Mouse (Mus musculus) heart, embryonic 12.5 days (tissue): Measurements from ENCODE around the gene Nhs. TPM values are rescaled to one million over a fixed set of nuclear protein-coding genes. Genes with fewer than 3 reads are reported as not detected.
A peak's percentile ranks its signal among the peaks of the same experiment; 100 is the strongest.

Experiments
- ATAC-seq: fragments of 200-750 bp; cut with Nextera tagmentation; 2 replicates; pipeline ENCODE4 v1.8.0; 2017; ENCODE audit warnings: moderate TSS enrichment, moderate library complexity; ENCODE audit not compliant: insufficient number of reproducible peaks, low FRiP score
- H3K27ac ChIP-seq: fragments of 300-500 bp; sonication (generic); 2 replicates; pipeline ENCODE4 v1.5.1; 2016; ENCODE audit warnings: mild to moderate bottlenecking, moderate library complexity; ENCODE audit not compliant: poor library complexity, severe bottlenecking
- H3K27me3 ChIP-seq: fragments of 300-500 bp; sonication (generic); replicated peaks from 2 replicates; pipeline ENCODE4 v1.6.1; 2016; ENCODE audit warnings: mild to moderate bottlenecking, moderate library complexity
- H3K36me3 ChIP-seq: fragments of 300-500 bp; sonication (generic); 2 replicates; pipeline ENCODE4 v1.6.1; 2016; ENCODE audit warnings: mild to moderate bottlenecking, moderate library complexity
- H3K4me1 ChIP-seq: fragments of 300-500 bp; sonication (generic); replicated peaks from 2 replicates; pipeline ENCODE4 v1.6.1; 2016; ENCODE audit warnings: mild to moderate bottlenecking
- H3K4me2 ChIP-seq: fragments of 300-500 bp; sonication (generic); 2 replicates; pipeline ENCODE4 v1.6.1; 2016; ENCODE audit warnings: mild to moderate bottlenecking, moderate library complexity
- H3K4me3 ChIP-seq: fragments of 300-500 bp; sonication (generic); 2 replicates; pipeline ENCODE4 v1.5.1; 2016; ENCODE audit warnings: mild to moderate bottlenecking
- H3K9ac ChIP-seq: fragments of 300-500 bp; sonication (generic); 2 replicates; pipeline ENCODE4 v1.6.1; 2016; ENCODE audit warnings: mild to moderate bottlenecking, moderate library complexity
- H3K9me3 ChIP-seq: fragments of 300-500 bp; sonication (generic); replicated peaks from 2 replicates; pipeline ENCODE4 v1.6.1; 2016; ENCODE audit warnings: mild to moderate bottlenecking, moderate library complexity
- WGBS: fragments of 180-500 bp; shearing (Covaris S2); methylation state at CpG from one replicate; pipeline ENCODE4 v1.1.7; 2016; 5-methylcytosine and 5-hydroxymethylcytosine counted together
- polyA plus RNA-seq: library from polyadenylated mRNA; unstranded; fragments of >200 nt; fragmentation: Nextera tagmentation; extraction: Ambion mirVana; gene quantifications from 2 replicates; pipeline ENCODE4 v1.2.1, GENCODE M21; 2016

Gene Nhs
- polyA plus RNA-seq, 1 experiment from 2014 or later = 0.95 TPM

DNA sequence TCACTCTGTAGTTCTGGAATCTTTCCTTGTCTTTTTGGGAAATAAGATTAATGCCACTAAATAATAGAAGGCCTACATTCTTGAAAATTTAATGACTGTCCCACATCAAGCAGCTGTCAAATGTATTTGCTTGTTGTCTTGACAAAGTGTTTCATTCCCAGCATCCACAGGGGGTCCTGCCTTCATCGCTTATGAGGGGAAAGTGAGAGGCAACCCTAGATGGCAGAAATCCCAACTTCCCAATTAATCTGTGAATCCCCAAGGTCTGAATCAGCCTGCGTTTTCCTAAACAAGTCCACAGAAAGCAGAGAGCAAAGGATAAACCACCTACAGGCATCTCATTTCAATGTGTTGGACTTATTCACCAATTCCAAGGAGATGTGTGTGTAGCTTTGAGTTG, 183.2 kb downstream of the Nhs start:
- Histone ChIP-seq H3K9me3 (no peaks in the 10 kb centered on the region), H3K4me2 (no peak overlapping the region), H3K27ac (no peak overlapping the region), H3K9ac (no peak overlapping the region), H3K4me1 (peaks cover 3% of the 10 kb centered on the region; the same call in 1 of the 2 replicates), H3K27me3 (peaks cover 3% of the 10 kb centered on the region), H3K4me3 (no peak overlapping the region), H3K36me3 (no peaks in the 10 kb centered on the region)
- ATAC-seq = no peak
- 72% methylated on average over 2 of the region's 2 CpGs for WGBS

DNA sequence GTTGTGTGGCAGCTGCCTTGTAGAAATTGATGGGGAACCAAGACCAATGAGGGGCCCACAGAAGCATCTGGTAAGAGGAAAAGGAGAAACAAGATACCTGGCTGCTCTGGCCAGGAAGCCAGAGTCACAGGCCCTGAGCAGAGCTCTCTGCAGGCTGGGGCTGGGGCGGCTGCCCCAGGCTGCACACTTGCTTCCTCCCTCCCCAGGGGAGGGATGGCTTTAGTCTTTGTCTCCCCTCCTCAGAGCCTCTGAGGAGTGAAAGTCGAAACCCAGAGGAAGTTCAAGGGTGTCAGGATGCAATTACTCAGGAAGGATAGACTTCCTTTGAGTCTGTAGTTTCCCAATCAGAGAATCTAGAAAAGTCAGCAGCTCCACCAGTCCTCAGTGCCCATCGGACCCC, 186.0 kb downstream of the Nhs start:
- Histone ChIP-seq H3K27ac (no peak overlapping the region), H3K36me3 (no peaks in the 10 kb centered on the region), H3K9ac (no peak overlapping the region), H3K4me2 (no peak overlapping the region), H3K4me3 (no peak overlapping the region), H3K9me3 (no peaks in the 10 kb centered on the region), H3K27me3 (peaks cover 3% of the 10 kb centered on the region), H3K4me1 (peaks cover 3% of the 10 kb centered on the region; the same call in 1 of the 2 replicates)
- ATAC-seq = no peak
- WGBS = 37% methylated on average over 3 of the region's 3 CpGs

DNA sequence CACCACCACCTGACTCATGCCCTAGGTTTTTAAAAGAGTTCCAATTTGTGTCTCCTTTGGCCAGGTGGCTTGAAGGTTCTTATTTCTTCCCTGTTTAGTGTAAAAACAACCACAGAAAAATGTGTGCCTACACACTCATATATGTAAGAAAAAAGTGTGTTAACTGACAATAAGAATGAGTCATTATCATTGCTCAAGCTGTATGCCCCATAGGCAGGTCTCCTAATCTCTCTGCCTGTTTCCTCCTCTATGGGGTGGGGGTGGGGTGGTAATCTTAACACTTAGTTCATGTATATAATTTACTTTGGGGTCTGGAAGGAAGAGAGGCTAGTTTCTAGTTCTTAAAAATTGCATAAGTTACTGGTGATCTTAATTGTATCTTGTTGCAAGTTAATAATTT, 186.8 kb downstream of the Nhs start:
- Histone ChIP-seq H3K4me2 (no peak overlapping the region), H3K36me3 (no peaks in the 10 kb centered on the region), H3K9me3 (no peaks in the 10 kb centered on the region), H3K27ac (no peak overlapping the region), H3K4me3 (no peak overlapping the region), H3K4me1 (peaks cover 3% of the 10 kb centered on the region; the same call in 1 of the 2 replicates), H3K9ac (no peak overlapping the region), H3K27me3 (no peaks in the 10 kb centered on the region)
- no peak for ATAC-seq

DNA sequence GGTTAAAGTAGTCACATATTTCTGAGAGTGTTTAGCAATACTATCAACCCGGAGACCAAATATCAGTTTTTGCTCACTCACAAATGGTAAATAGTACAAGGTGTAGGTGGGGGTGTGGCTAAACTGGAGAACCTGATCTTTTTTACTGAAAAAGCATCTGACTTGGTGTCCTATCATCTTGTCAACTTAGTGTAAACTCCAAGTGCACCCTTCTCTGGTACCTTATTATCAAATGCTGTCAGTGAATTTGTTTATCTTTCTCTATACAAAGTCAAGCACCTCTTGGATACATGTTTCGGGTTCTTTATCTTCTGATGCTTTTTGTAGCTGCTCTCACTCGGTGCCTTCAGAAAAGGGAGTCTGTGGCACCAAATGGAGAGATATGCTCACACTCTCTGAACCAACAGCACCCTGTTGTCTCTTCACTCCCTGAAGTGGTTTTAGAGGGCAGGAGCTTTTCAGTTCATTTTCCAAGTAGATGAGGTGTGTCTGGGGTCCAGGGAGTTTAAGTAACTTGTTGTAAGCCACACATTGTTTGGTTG, 187.5 kb downstream of the Nhs start:
- no peak overlapping the region for H3K4me2 ChIP-seq
- peaks cover 3% of the 10 kb centered on the region; the same call in 1 of the 2 replicates for H3K4me1 ChIP-seq
- 36% methylated on average over 3 of the region's 3 CpGs for WGBS
- H3K4me3 ChIP-seq = no peak overlapping the region
- H3K27ac ChIP-seq = no peak overlapping the region
- ATAC-seq = no peak
- H3K27me3 ChIP-seq = 0 out of 2 replicates have a peak, but pooled peaks cover 3% of the 10 kb centered on the region
- H3K36me3 ChIP-seq = no peaks in the 10 kb centered on the region
- no peak overlapping the region for H3K9ac ChIP-seq
- no peaks in the 10 kb centered on the region for H3K9me3 ChIP-seq

DNA sequence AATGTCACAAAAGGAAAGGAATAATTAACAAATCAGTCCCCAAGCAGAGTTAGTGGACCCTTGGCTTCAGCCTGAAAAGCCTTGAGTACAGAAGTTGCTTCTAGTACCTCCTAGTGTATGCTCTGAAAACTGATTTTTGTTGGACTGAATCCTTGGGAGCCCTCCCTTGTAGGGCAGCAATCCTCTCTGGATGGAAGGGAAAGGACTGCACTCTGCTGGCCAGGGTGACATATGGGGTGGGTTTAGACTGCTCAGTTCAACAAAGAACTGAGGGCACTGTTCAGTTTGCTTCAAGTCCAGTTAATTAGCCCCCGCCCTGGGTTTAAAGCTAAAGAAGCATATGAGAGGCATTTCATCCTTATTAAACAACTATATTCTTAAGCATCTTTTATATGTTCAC, 188.4 kb downstream of the Nhs start:
- no peaks in the 10 kb centered on the region for H3K9me3 ChIP-seq
- ATAC-seq = no peak
- peaks cover 3% of the 10 kb centered on the region; the same call in 1 of the 2 replicates for H3K4me1 ChIP-seq
- H3K4me3 ChIP-seq = no peak overlapping the region
- no peak overlapping the region for H3K9ac ChIP-seq
- no peaks in the 10 kb centered on the region for H3K36me3 ChIP-seq
- 0 out of 2 replicates have a peak, but pooled peaks cover 4% of the 10 kb centered on the region for H3K27me3 ChIP-seq
- H3K4me2 ChIP-seq = no peak overlapping the region
- WGBS = 94% methylated on average over 1 of the region's 1 CpGs
- no peak overlapping the region for H3K27ac ChIP-seq

DNA sequence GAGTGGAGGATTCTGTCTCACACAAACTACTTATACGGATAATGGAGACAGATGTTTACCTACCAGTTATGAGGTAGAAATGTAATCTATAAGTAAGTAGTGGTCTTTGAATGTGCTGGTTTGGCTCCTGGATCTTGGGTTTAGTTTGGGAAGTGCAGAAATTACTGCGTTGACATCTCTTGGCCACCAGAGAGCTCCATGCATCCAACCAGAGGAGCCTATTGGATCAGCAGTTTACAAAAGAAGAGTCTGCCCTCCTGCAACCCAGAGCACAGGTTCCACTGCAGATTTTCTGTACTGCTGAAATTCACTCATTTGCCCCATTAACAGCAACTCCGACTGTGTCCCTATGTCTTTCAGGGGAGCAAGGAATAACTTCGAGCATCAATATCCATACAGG, 191.8 kb downstream of the Nhs start:
- no peak overlapping the region for H3K4me3 ChIP-seq
- H3K4me2 ChIP-seq = no peak overlapping the region
- ATAC-seq = no peak
- H3K27me3 ChIP-seq = 0 out of 2 replicates have a peak, but pooled peaks cover 12% of the 10 kb centered on the region
- no peaks in the 10 kb centered on the region for H3K36me3 ChIP-seq
- no peak overlapping the region for H3K27ac ChIP-seq
- no peaks in the 10 kb centered on the region; the same call in 1 of the 2 replicates for H3K4me1 ChIP-seq
- no peak overlapping the region for H3K9ac ChIP-seq
- WGBS = 34% methylated on average over 4 of the region's 4 CpGs
- no peaks in the 10 kb centered on the region for H3K9me3 ChIP-seq

DNA sequence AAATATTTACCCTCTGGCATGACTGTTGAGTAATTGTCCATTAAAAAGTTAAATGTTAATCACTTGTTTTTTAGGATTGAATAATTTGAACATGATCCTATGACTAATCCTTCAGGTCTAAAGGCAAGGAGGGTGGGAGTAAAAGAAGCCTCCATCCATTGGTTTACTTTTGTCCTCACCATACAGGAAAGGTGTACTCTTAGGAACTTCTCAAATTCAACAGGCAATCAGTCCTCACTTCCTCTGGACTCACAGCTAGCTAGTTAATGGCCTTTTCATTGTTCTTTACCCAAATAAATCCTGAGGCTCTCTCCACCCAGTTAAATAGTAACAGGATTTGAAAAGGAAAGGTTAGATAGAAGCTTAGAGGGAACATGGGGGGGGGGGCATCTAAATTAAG, 196.2 kb downstream of the Nhs start:
- H3K4me3 ChIP-seq = no peak overlapping the region
- ATAC-seq = no peak

DNA sequence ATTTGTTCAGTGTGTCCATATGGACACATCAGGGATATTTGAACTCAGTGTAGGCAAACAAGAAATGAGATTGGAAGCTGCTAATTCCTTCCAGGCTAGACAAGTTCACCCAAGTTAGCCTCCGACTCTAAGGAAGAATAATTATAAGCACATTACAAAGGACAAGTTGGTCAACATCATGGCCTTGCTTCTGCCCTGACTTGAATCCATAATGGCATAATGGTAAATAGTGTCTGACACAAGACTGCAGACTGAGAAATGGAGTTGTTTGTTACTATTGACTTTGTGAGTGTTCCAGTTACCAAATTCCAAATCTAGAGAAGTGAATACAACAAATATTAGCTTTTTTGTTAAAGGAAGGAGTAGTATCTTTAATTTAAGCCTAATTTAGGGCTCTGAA, 196.7 kb downstream of the Nhs start:
- Histone ChIP-seq H3K9ac (no peak overlapping the region), H3K27me3 (0 out of 2 replicates have a peak, but pooled peaks cover 12% of the 10 kb centered on the region), H3K36me3 (no peaks in the 10 kb centered on the region), H3K27ac (no peak overlapping the region), H3K4me1 (0 out of 2 replicates have a peak, but pooled peaks cover 11% of the 10 kb centered on the region), H3K4me2 (no peak overlapping the region), H3K9me3 (no peaks in the 10 kb centered on the region), H3K4me3 (no peak overlapping the region)
- ATAC-seq = no peak
- 79% methylated on average over 1 of the region's 1 CpGs for WGBS

More for the DNA sequence above, 196.2 kb downstream of the Nhs start:
- Histone ChIP-seq H3K36me3 (no peaks in the 10 kb centered on the region), H3K4me1 (0 out of 2 replicates have a peak, but pooled peaks cover 11% of the 10 kb centered on the region), H3K4me2 (no peak overlapping the region), H3K27me3 (0 out of 2 replicates have a peak, but pooled peaks cover 12% of the 10 kb centered on the region), H3K9ac (no peak overlapping the region), H3K9me3 (no peaks in the 10 kb centered on the region), H3K27ac (no peak overlapping the region)

DNA sequence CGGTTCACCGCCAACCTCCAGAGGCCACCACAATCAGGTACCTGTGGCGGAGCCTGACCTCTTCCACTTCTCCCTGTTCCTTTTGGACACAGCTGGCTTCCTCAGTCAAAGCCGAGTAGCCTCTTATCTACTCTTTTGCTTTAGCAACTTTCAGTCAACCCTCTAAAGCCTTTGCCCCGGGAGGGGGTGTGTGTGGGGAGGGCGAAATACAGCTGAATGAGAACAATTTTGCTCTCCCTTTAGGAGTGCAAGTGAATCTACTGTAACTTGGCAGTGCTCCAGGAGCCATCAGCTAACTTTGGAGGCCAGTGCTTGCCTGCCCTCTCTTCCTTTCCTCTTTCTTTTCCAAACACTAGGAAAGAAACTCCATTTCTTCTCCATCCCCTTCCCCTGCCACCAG, 197.8 kb downstream of the Nhs start:
- WGBS = 43% methylated on average over 6 of the region's 6 CpGs
- H3K36me3 ChIP-seq = no peaks in the 10 kb centered on the region
- ATAC-seq = no peak
- H3K4me2 ChIP-seq = peak overlapping the region; percentile 1; the same call in 1 of the 2 replicates
- no peaks in the 10 kb centered on the region for H3K9me3 ChIP-seq
- no peak overlapping the region for H3K9ac ChIP-seq
- no peak overlapping the region for H3K4me3 ChIP-seq
- H3K27me3 ChIP-seq = 0 out of 2 replicates have a peak, but pooled peaks cover 7% of the 10 kb centered on the region
- peak overlapping the region; percentile 27; the same call in 1 of the 2 replicates for H3K27ac ChIP-seq
- H3K4me1 ChIP-seq = 0 out of 2 replicates have a peak, but pooled peaks cover 11% of the 10 kb centered on the region

DNA sequence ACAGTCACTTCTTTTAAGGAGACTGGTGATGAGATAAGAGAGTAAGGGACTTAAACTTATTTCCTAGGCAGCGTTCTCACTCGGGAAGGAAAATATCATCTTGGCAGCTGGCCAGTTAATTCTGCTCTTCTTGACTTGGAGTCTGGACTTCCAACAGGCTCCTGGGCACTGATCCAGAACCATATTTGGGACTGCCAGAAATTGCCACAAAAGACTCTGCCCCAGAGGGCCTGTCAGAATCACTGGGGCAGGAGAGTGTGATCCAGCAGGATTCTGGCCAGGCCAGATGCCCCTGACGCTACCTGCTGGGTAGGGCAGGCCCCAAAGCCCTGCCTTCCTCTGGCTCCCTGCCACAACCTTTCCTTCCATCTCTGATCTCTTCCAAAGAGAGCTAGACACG, 198.4 kb downstream of the Nhs start:
- no peak overlapping the region for H3K4me2 ChIP-seq
- no peak for ATAC-seq
- 0 out of 2 replicates have a peak, but pooled peaks cover 11% of the 10 kb centered on the region for H3K4me1 ChIP-seq
- no peak overlapping the region for H3K4me3 ChIP-seq
- 25% methylated on average over 4 of the region's 4 CpGs for WGBS
- H3K9me3 ChIP-seq = no peaks in the 10 kb centered on the region
- H3K27ac ChIP-seq = peak overlapping the region; percentile 27; the same call in 1 of the 2 replicates
- no peak overlapping the region for H3K9ac ChIP-seq
- H3K27me3 ChIP-seq = 0 out of 2 replicates have a peak, but pooled peaks cover 7% of the 10 kb centered on the region
- H3K36me3 ChIP-seq = no peaks in the 10 kb centered on the region

DNA sequence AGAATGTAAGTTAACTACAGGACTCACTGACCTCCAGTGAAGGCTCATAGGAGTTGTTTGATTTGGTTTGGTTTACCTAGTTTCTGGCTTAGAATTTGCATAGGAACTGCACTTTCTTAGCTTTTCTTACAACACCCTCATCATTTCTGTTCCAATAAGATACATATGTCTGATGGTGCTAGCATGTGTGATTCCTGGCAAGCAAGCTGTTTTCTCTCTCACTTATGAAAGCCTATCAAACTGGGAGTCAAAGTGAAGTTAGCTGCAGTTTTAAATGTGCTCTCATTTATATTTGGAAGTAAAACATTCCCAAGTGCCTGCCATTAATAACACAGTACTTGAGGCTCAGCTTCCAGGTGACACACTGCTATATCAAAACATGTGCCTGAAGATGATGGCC, 207.2 kb downstream of the Nhs start:
- H3K4me1 ChIP-seq = no peaks in the 10 kb centered on the region

More for the DNA sequence above, 207.2 kb downstream of the Nhs start:
- no peaks in the 10 kb centered on the region for H3K9me3 ChIP-seq
- no peaks in the 10 kb centered on the region for H3K36me3 ChIP-seq
- no peak overlapping the region for H3K27ac ChIP-seq
- no peak overlapping the region for H3K4me2 ChIP-seq
- no peak overlapping the region for H3K9ac ChIP-seq
- no peak for ATAC-seq
- H3K27me3 ChIP-seq = no peaks in the 10 kb centered on the region
- H3K4me3 ChIP-seq = no peak overlapping the region
